Mouse (Mus musculus) myocyte (in vitro differentiated cells): ENCODE results near the gene Kcna5. TPM values are rescaled to one million over a fixed set of nuclear protein-coding genes. Genes with fewer than 3 reads are reported as not detected.

ENCODE experiments used
- H3K27me3 ChIP-seq: one replicate; pipeline ENCODE4 v1.6.1; 2011; ENCODE audit not compliant: control insufficient read depth, insufficient read depth, insufficient read length
- H3K36me3 ChIP-seq: one replicate; pipeline ENCODE4 v1.6.1; 2011; ENCODE audit not compliant: control insufficient read depth, insufficient read depth
- H3K4me2 ChIP-seq: one replicate; pipeline ENCODE4 v1.6.1; 2011; ENCODE audit warnings: low read depth, control low read depth
- H3K4me3 ChIP-seq: one replicate; pipeline ENCODE4 v1.5.1; 2011; ENCODE audit warnings: mild to moderate bottlenecking, control low read depth, moderate library complexity
- H3K79me2 ChIP-seq: one replicate; pipeline ENCODE4 v1.6.1; 2011; ENCODE audit not compliant: control insufficient read depth, insufficient read depth
- H3ac ChIP-seq: one replicate; pipeline ENCODE4 v1.6.1; 2011; ENCODE audit not compliant: control insufficient read depth, insufficient read length
- CEBPB ChIP-seq: IDR thresholded peaks from 2 replicates; pipeline ENCODE4 v1.6.1; 2011; ENCODE audit warnings: mild to moderate bottlenecking, moderate library complexity; ENCODE audit not compliant: poor library complexity, insufficient read depth, severe bottlenecking
- E2F4 ChIP-seq: IDR thresholded peaks from one replicate; pipeline ENCODE4 v1.6.1; 2011; ENCODE audit warnings: mild to moderate bottlenecking, control low read depth, moderate library complexity; ENCODE audit not compliant: insufficient read depth
- MAX ChIP-seq: IDR thresholded peaks from one replicate; pipeline ENCODE4 v1.6.1; 2011; ENCODE audit warnings: low read depth, mild to moderate bottlenecking, control low read depth
- MYOD1 ChIP-seq, 3 experiments: IDR thresholded peaks; one replicate each; pipeline ENCODE4 v1.6.1; 2011; ENCODE audit warnings: control low read depth in 2 of 3, low read depth in 2 of 3, mild to moderate bottlenecking in 2 of 3, moderate library complexity in 1 of 3; ENCODE audit not compliant: insufficient read length in 2 of 3, control insufficient read depth in 1 of 3
- MYOG ChIP-seq, 3 experiments: IDR thresholded peaks; one replicate each; pipeline ENCODE4 v1.6.1; 2011; ENCODE audit warnings: control low read depth in 2 of 3, low read depth in 2 of 3, mild to moderate bottlenecking in 2 of 3; ENCODE audit not compliant: insufficient read length in 2 of 3, control insufficient read depth in 1 of 3, insufficient read depth in 1 of 3
- POLR2A ChIP-seq: IDR thresholded peaks from one replicate; pipeline ENCODE4 v1.6.1; 2011; ENCODE audit warnings: low read depth, mild to moderate bottlenecking, control low read depth, moderate library complexity; ENCODE audit not compliant: insufficient read length
- POLR2AphosphoS2 ChIP-seq: IDR thresholded peaks from one replicate; pipeline ENCODE4 v1.6.1; 2011; ENCODE audit warnings: low read depth, control low read depth; ENCODE audit not compliant: insufficient read length
- REST ChIP-seq: IDR thresholded peaks from one replicate; pipeline ENCODE4 v1.6.1; 2011; ENCODE audit warnings: mild to moderate bottlenecking, control low read depth, moderate library complexity; ENCODE audit not compliant: insufficient read depth, insufficient read length
- SRF ChIP-seq: IDR thresholded peaks from one replicate; pipeline ENCODE4 v1.6.1; 2011; ENCODE audit warnings: low read depth; ENCODE audit not compliant: control insufficient read depth, insufficient read length
- TCF12 ChIP-seq: IDR thresholded peaks from one replicate; pipeline ENCODE4 v1.6.1; 2011; ENCODE audit warnings: mild to moderate bottlenecking, control low read depth; ENCODE audit not compliant: poor library complexity, insufficient read depth, severe bottlenecking
- TCF3 ChIP-seq: IDR thresholded peaks from one replicate; pipeline ENCODE4 v1.6.1; 2011; ENCODE audit warnings: low read depth, control low read depth; ENCODE audit not compliant: insufficient read length
- USF1 ChIP-seq: IDR thresholded peaks from one replicate; pipeline ENCODE4 v1.6.1; 2011; ENCODE audit warnings: low read depth, mild to moderate bottlenecking, control low read depth, moderate library complexity
- polyA plus RNA-seq: library from polyadenylated mRNA; unstranded; fragments of >200 nt; fragmentation: generic; extraction: Trizol; gene quantifications from one replicate; pipeline ENCODE4 v1.2.1, GENCODE M21; 2012; ENCODE audit warnings: missing spikeins

Kcna5 gene
- polyA plus RNA-seq, 1 experiment, result not detected

DNA sequence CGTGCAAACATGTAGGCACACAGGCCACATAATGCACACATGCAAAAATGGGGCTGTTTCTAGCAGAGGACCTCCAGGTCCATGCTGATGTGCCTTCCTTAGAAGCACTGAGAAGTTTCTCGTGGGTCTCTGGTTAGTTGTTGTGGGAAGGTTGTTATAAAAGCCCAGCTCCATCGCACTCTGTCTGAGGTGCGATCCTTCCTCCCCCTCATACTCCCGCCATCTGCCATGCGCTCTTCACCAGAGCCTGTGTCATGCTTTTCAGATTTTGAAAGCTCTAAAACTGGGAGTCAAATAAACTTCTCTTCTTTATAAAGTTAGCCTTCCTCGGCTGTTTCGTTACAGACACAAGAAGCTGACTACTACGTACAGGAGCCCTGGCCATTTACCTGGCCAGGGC is 32.1 kb upstream of the Kcna5 start:
- TF ChIP-seq SRF (no peak), CEBPB (no peak), MYOG (IDR thresholded peaks at IDR 0.05; ENCODE audit: control insufficient read depth in 1 of 3, insufficient read depth in 1 of 3, insufficient read length in 2 of 3, low read depth in 2 of 3) (no peak), MYOD1 (IDR thresholded peaks at IDR 0.05; ENCODE audit: control insufficient read depth in 1 of 3, insufficient read length in 2 of 3, low read depth in 2 of 3) (no peak), POLR2AphosphoS2 (no peak), POLR2A (no peak), REST (no peak), E2F4 (no peak), TCF3 (no peak), USF1 (no peak), TCF12 (no peak), MAX (no peak)
- Histone ChIP-seq H3ac (no peak overlapping the region), H3K4me2 (no peak overlapping the region), H3K79me2 (no peaks in the 10 kb centered on the region), H3K36me3 (no peaks in the 10 kb centered on the region), H3K27me3 (peaks cover under 1% of the 10 kb centered on the region), H3K4me3 (no peak overlapping the region)

DNA sequence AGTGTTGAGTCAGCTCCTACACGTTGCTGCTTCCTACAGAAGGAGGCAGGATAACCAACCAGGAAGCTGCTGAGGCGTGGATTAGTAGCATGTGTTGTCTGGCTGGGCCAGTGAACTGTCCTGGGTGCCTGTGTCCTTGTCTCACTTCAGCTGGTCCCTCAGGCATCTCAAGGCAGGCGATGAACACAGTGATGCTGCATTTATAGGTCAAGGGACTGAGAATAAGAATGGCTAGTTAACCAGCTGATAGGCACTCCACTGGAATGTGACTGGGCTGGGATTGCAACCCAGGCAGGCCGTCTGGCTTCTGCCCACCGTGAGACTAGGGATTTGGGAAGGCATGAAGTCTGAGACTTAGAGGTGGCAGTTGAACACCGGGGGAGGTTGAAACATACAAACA is 29.2 kb upstream of the Kcna5 start:
- Histone ChIP-seq H3K4me2 (no peak overlapping the region), H3K79me2 (no peaks in the 10 kb centered on the region), H3K36me3 (no peaks in the 10 kb centered on the region), H3ac (no peak overlapping the region), H3K27me3 (peaks cover 8% of the 10 kb centered on the region), H3K4me3 (no peak overlapping the region)
- TF ChIP-seq MYOD1 (IDR thresholded peaks at IDR 0.05; ENCODE audit: control insufficient read depth in 1 of 3, insufficient read length in 2 of 3, low read depth in 2 of 3) (no peak), E2F4 (no peak), TCF12 (no peak), TCF3 (no peak), SRF (no peak)

DNA sequence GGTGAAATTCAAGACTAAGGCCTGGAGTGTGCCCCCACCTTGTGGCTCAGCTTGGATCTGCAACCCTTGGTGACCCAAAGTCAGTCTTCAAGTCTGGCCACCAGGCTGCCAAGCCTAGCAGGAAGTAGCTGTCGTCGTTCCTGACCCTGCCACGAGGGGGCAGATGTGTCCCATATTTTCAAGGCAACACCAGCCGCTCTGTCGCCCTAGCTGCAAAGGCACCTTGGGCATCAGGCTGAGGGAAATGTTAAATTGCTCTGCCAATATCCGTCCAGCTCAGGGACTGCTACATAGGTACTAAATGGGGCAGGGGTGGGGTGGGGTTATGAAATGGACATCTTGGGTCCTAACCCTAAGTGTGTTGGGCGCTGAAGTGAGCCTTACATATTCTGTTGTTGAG is 28.7 kb upstream of the Kcna5 start:
- Histone ChIP-seq H3K4me2 (no peak overlapping the region), H3ac (no peak overlapping the region), H3K79me2 (no peaks in the 10 kb centered on the region), H3K4me3 (no peak overlapping the region), H3K27me3 (peaks cover 8% of the 10 kb centered on the region), H3K36me3 (no peaks in the 10 kb centered on the region)
- TF ChIP-seq CEBPB, result no peak
- no peak for TF ChIP-seq MAX
- TF ChIP-seq TCF3, result no peak
- no peak for TF ChIP-seq MYOG (IDR thresholded peaks at IDR 0.05; ENCODE audit: control insufficient read depth in 1 of 3, insufficient read depth in 1 of 3, insufficient read length in 2 of 3, low read depth in 2 of 3)
- no peak for TF ChIP-seq MYOD1 (IDR thresholded peaks at IDR 0.05; ENCODE audit: control insufficient read depth in 1 of 3, insufficient read length in 2 of 3, low read depth in 2 of 3)
- no peak for TF ChIP-seq REST
- no peak for TF ChIP-seq E2F4
- TF ChIP-seq POLR2A, result no peak
- no peak for TF ChIP-seq POLR2AphosphoS2

DNA sequence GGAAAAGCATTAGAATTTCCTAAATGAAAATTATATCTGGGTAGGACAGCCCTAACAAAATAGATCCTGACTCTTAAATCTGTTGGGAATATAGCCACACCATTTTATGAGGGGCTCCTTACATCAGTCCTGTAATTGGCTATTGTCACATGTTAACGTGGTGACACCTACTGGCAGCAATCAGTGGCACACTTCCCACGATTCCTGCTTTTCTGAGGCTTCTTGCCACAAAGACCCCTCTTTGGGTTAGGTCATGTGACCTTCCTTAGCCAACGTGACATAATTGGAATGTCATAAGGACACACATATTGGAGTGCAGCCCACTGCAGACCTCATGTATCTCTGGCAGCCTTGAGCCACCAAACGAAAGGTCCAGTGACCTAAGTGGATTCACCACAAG is 26.5 kb upstream of the Kcna5 start:
- H3ac ChIP-seq, result no peak overlapping the region
- H3K79me2 ChIP-seq, result no peaks in the 10 kb centered on the region
- TF ChIP-seq MYOD1 (IDR thresholded peaks at IDR 0.05; ENCODE audit: control insufficient read depth in 1 of 3, insufficient read length in 2 of 3, low read depth in 2 of 3) (no peak), POLR2A (no peak), SRF (no peak), REST (no peak), CEBPB (no peak), TCF3 (no peak), MYOG (IDR thresholded peaks at IDR 0.05; ENCODE audit: control insufficient read depth in 1 of 3, insufficient read depth in 1 of 3, insufficient read length in 2 of 3, low read depth in 2 of 3) (no peak), USF1 (no peak), MAX (no peak)
- no peaks in the 10 kb centered on the region for H3K36me3 ChIP-seq
- no peak overlapping the region for H3K4me2 ChIP-seq
- no peak overlapping the region for H3K4me3 ChIP-seq
- peaks cover 23% of the 10 kb centered on the region for H3K27me3 ChIP-seq

DNA sequence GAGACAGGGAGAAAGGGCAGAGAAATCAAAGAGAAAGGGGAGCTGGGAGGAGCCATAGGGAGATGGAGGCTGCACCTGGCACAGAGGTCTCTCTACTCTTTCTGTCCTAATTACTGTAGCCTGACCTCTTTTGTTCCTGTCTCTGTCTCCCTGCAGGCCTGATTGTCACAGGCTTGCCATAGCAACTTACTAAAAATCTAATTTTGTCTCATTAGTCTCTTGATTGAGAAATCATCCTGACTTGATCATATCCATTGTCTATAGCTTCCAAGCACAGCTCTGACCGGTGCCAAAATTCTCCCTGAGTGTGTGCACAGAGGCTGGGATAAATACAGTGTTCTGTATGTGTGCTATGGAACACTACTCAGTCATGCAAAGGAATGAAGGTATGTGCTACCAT is 25.5 kb upstream of the Kcna5 start:
- Histone ChIP-seq H3K27me3 (peaks cover 28% of the 10 kb centered on the region), H3K4me3 (no peak overlapping the region), H3K4me2 (no peak overlapping the region), H3K79me2 (no peaks in the 10 kb centered on the region), H3K36me3 (no peaks in the 10 kb centered on the region), H3ac (no peak overlapping the region)
- TF ChIP-seq POLR2A (no peak), MYOG (IDR thresholded peaks at IDR 0.05; ENCODE audit: control insufficient read depth in 1 of 3, insufficient read depth in 1 of 3, insufficient read length in 2 of 3, low read depth in 2 of 3) (no peak), POLR2AphosphoS2 (no peak), REST (no peak), MYOD1 (IDR thresholded peaks at IDR 0.05; ENCODE audit: control insufficient read depth in 1 of 3, insufficient read length in 2 of 3, low read depth in 2 of 3) (no peak), CEBPB (no peak), SRF (no peak), TCF3 (no peak), MAX (no peak), E2F4 (no peak), TCF12 (no peak), USF1 (no peak)
